In the genomic region with DNA sequence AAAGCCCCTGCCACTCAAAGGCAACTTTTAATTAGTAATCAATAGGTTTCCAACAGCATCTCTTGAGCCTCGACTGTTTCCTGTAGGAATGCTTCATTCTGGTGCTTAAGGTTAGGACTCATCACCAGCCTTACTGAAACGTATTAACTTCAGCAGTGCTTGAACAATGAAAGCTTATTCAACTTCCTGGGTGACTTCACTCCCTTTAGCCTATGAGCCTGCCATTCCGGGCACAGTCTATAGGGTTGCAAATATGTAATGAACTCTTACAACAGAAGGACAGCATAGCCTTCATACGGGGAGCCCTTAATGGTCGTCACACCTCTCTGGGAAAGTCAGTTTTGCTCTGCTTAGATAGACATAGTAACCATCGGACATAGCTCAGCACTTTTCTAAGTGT, we compare ENCODE assay signal across 19 mouse cellular contexts.
"Had no signal": no experiment of that assay in that cellular context is flagged by ENCODE, and none has a peak within 500 bp of the region (broad histone marks: within the 10 kb centered on the region; RNA-seq: fewer than 3 reads in every experiment).

No protein-coding gene starts in this region.

- H3K9ac ChIP-seq: heart, embryonic 12.5 days; hindbrain, embryonic 12.5 days; hindbrain, embryonic 14.5 days; kidney, embryonic 15.5 days; limb, embryonic 13.5 days; limb, embryonic 15.5 days; liver, embryonic 12.5 days had no signal

- DNase-seq: gastrocnemius, postnatal 14 days; gastrocnemius, postnatal 36 days; kidney, adult 11 months; kidney, adult 9 months; layer of hippocampus, adult 9-11 months; layer of hippocampus, postnatal 36 days; left cerebral cortex, postnatal 4 days had no signal

- H3K27ac ChIP-seq: heart, embryonic 10.5 days; hindbrain, embryonic 10.5 days; hindbrain, embryonic 12.5 days; hindbrain, embryonic 14.5 days; kidney, embryonic 15.5 days; kidney, postnatal 0 days; limb, embryonic 13.5 days; limb, embryonic 15.5 days; liver, embryonic 12.5 days had no signal

- ATAC-seq: hindbrain, embryonic 16.5 days; intestine, embryonic 16.5 days; liver, embryonic 12.5 days had no signal

- H3K4me2 ChIP-seq: heart, embryonic 12.5 days; hindbrain, embryonic 12.5 days; hindbrain, embryonic 14.5 days; kidney, embryonic 15.5 days; limb, embryonic 13.5 days; limb, embryonic 15.5 days; liver, embryonic 12.5 days had no signal

- H3K4me3 ChIP-seq: heart, embryonic 10.5 days; heart, embryonic 12.5 days; hindbrain, embryonic 10.5 days; hindbrain, embryonic 12.5 days; kidney, embryonic 15.5 days; limb, embryonic 13.5 days; limb, embryonic 15.5 days; liver, embryonic 12.5 days had no signal

- H3K27me3 ChIP-seq: heart, embryonic 12.5 days; hindbrain, embryonic 12.5 days; kidney, embryonic 15.5 days; limb, embryonic 15.5 days; liver, embryonic 12.5 days had no signal

- H3K36me3 ChIP-seq: heart, embryonic 10.5 days; hindbrain, embryonic 10.5 days; hindbrain, embryonic 12.5 days; limb, embryonic 13.5 days; limb, embryonic 15.5 days had no signal

- H3K9me3 ChIP-seq: heart, embryonic 10.5 days; heart, embryonic 12.5 days; hindbrain, embryonic 10.5 days; hindbrain, embryonic 12.5 days; kidney, embryonic 15.5 days; limb, embryonic 13.5 days; limb, embryonic 15.5 days; liver, embryonic 12.5 days had no signal
